Mouse (Mus musculus): Measurements from ENCODE around the gene Trmt10a. TPM values are rescaled to one million over a fixed set of nuclear protein-coding genes. Genes with fewer than 3 reads are reported as not detected.

Trmt10a gene
- polyA plus RNA-seq, 1 experiment from 2014 or later: 11.4 TPM

- H3K4me1 ChIP-seq (replicated peaks; ENCODE audit: control insufficient read depth, insufficient read depth, low read length): no peaks in the 10 kb centered on the region
- WGBS: 20% methylated on average over 20 of the region's 20 CpGs
- H3K27ac ChIP-seq (ENCODE audit: low read length): peak overlapping the region; percentile 36
- peak overlapping the region; percentile 55 for H3K9ac ChIP-seq (ENCODE audit: low read length)
- H3K27me3 ChIP-seq (ENCODE audit: control insufficient read depth, insufficient read depth, low read depth, low read length): no peaks in the 10 kb centered on the region
- peak overlapping the region; percentile 56 for H3K4me2 ChIP-seq (ENCODE audit: low read depth, low read length)
- no peaks in the 10 kb centered on the region for H3K9me3 ChIP-seq (ENCODE audit: control insufficient read depth, low read length)
- peak overlapping the region; percentile 33 for H3K4me3 ChIP-seq (ENCODE audit: low read length)
- ATAC-seq (ENCODE audit: low read depth): peak; percentile 94
- no peaks in the 10 kb centered on the region for H3K36me3 ChIP-seq (ENCODE audit: control insufficient read depth, insufficient read depth, low read length)
Observed at GRCm38 (mm10) chr3:138197973-138198721, 54.9 kb downstream of the Trmt10a start.

GRCm38 (mm10) chr3:138198722-138199068 lies 55.4 kb downstream of the Trmt10a start:
- no peak overlapping the region; the same call in 1 of the 2 replicates for H3K4me2 ChIP-seq (ENCODE audit: low read depth, low read length)
- no peak for ATAC-seq (ENCODE audit: low read depth)
- H3K9ac ChIP-seq (ENCODE audit: low read length): 0 out of 2 replicates have a peak overlapping the region, but pooled peaks have one; percentile 48
- no peaks in the 10 kb centered on the region for H3K9me3 ChIP-seq (ENCODE audit: control insufficient read depth, low read length)
- no peak overlapping the region for H3K4me3 ChIP-seq (ENCODE audit: low read length)
- no peaks in the 10 kb centered on the region for H3K4me1 ChIP-seq (replicated peaks; ENCODE audit: control insufficient read depth, insufficient read depth, low read length)
- H3K27me3 ChIP-seq (ENCODE audit: control insufficient read depth, insufficient read depth, low read depth, low read length): no peaks in the 10 kb centered on the region
- 72% methylated on average over 7 of the region's 7 CpGs for WGBS
- H3K36me3 ChIP-seq (ENCODE audit: control insufficient read depth, insufficient read depth, low read length): no peaks in the 10 kb centered on the region
- peak overlapping the region; percentile 36 for H3K27ac ChIP-seq (ENCODE audit: low read length)

- H3K36me3 ChIP-seq (ENCODE audit: control insufficient read depth, insufficient read depth, low read length): no peaks in the 10 kb centered on the region
- ATAC-seq (ENCODE audit: low read depth): no peak
- H3K9me3 ChIP-seq (ENCODE audit: control insufficient read depth, low read length): no peaks in the 10 kb centered on the region
- no peak overlapping the region for H3K4me3 ChIP-seq (ENCODE audit: low read length)
- H3K4me2 ChIP-seq (ENCODE audit: low read depth, low read length): no peak overlapping the region
- no peak overlapping the region for H3K27ac ChIP-seq (ENCODE audit: low read length)
- no peaks in the 10 kb centered on the region for H3K4me1 ChIP-seq (replicated peaks; ENCODE audit: control insufficient read depth, insufficient read depth, low read length)
- no peaks in the 10 kb centered on the region for H3K27me3 ChIP-seq (ENCODE audit: control insufficient read depth, insufficient read depth, low read depth, low read length)
- no peak overlapping the region for H3K9ac ChIP-seq (ENCODE audit: low read length)
- WGBS: 90% methylated on average over 3 of the region's 3 CpGs
Observed at GRCm38 (mm10) chr3:138208821-138209220, 65.6 kb downstream of the Trmt10a start.

Other genes starting within 250 kb of the Trmt10a start
- 108 and 112 TPM in 2 replicates for gene Lamtor3, start 224.9 kb upstream of the Trmt10a start, polyA plus RNA-seq (2015; fragmentation: Nextera tagmentation; extraction: Ambion mirVana)
- 7.5 and 9.0 TPM in 2 replicates for gene Dapp1, start 161.9 kb upstream of the Trmt10a start, polyA plus RNA-seq (2015; fragmentation: Nextera tagmentation; extraction: Ambion mirVana)
- gene 1110002E22Rik, start 78.4 kb upstream of the Trmt10a start, polyA plus RNA-seq (2015; fragmentation: Nextera tagmentation; extraction: Ambion mirVana): 0.65 and 0.88 TPM in 2 replicates
- gene Gm5105, start 76.1 kb upstream of the Trmt10a start, polyA plus RNA-seq (2015; fragmentation: Nextera tagmentation; extraction: Ambion mirVana): 0.11 TPM in 1 of 2 replicates, not detected in the other
- 8.6 and 9.1 TPM in 2 replicates for gene Mttp, start 1.5 kb downstream of the Trmt10a start, polyA plus RNA-seq (2015; fragmentation: Nextera tagmentation; extraction: Ambion mirVana)
- gene 4930579F01Rik, start 50.4 kb downstream of the Trmt10a start, polyA plus RNA-seq (2015; fragmentation: Nextera tagmentation; extraction: Ambion mirVana): 0.15 TPM in 1 of 2 replicates, not detected in the other
- gene Adh7, start 74.3 kb downstream of the Trmt10a start, polyA plus RNA-seq (2015; fragmentation: Nextera tagmentation; extraction: Ambion mirVana): 0.50 and 1.5 TPM in 2 replicates
- 1,307 and 1,323 TPM in 2 replicates for gene Adh1, start 117.5 kb downstream of the Trmt10a start, polyA plus RNA-seq (2015; fragmentation: Nextera tagmentation; extraction: Ambion mirVana)
- 0.19 TPM in 1 of 2 replicates, not detected in the other for gene Adh6a, start 169.8 kb downstream of the Trmt10a start, polyA plus RNA-seq (2015; fragmentation: Nextera tagmentation; extraction: Ambion mirVana)
- gene Adh6b, start 198.3 kb downstream of the Trmt10a start, polyA plus RNA-seq (2015; fragmentation: Nextera tagmentation; extraction: Ambion mirVana): 0.14 and 0.31 TPM in 2 replicates